In the genomic region with DNA sequence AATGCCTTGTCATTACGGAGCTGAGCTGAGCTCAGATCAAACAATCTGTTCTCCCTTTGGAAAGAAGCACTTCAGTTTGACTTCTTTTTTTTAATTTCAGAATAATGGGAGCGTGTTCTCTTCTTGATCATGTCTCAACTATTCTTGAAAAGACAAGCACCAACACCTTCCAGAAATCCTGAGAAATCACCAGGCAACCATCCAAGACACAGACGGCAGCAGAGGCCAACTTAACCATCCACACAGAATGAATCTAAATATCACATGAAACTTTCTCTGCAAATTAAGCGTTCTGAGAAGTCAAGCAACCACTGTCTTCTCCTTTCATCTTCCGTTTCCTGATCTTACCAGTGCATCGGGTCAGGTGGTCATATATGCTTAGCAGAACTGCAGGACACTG, we compare ENCODE assay signal across 17 mouse cellular contexts. TPM values are rescaled to one million over a fixed set of nuclear protein-coding genes. Genes with fewer than 3 reads are reported as not detected.
A peak's percentile ranks its signal among the peaks of the same experiment; 100 is the strongest.
DNase-seq lines count a peak whose midpoint lies in the region; ATAC-seq and TF ChIP-seq lines count a peak whose summit lies in the region.
"Had no signal": no experiment of that assay in that cellular context is flagged by ENCODE, and none has a peak within 500 bp of the region (broad histone marks: within the 10 kb centered on the region; RNA-seq: fewer than 3 reads in every experiment).

No protein-coding gene starts in this region.

- H3K4me1 ChIP-seq in limb, embryonic 10.5 days = peaks cover 58% of the 10 kb centered on the region
- H3K4me1 ChIP-seq in midbrain, embryonic 16.5 days (ENCODE audit: control insufficient read depth, insufficient read depth, low read length) = no peaks in the 10 kb centered on the region
- H3K4me1 ChIP-seq in kidney, embryonic 14.5 days (ENCODE audit: control insufficient read depth, insufficient read depth, low read length) = peaks cover 24% of the 10 kb centered on the region
- H3K4me1 ChIP-seq: midbrain, embryonic 13.5 days had no signal

- ATAC-seq in frontal cortex, adult (ENCODE audit: low TSS enrichment) = peak; percentile 57; the same call in 1 of the 2 replicates
- ATAC-seq in midbrain, embryonic 16.5 days = no peak
- ATAC-seq in kidney, embryonic 14.5 days (ENCODE audit: low FRiP score, low TSS enrichment) = no peak
- ATAC-seq: midbrain, embryonic 13.5 days had no signal

- no peaks in the 10 kb centered on the region for H3K27me3 ChIP-seq in limb, embryonic 10.5 days (ENCODE audit: low read depth, poor library complexity, severe bottlenecking)
- no peaks in the 10 kb centered on the region for H3K27me3 ChIP-seq in midbrain, embryonic 16.5 days (ENCODE audit: control insufficient read depth, insufficient read depth, low read depth, low read length)
- no peaks in the 10 kb centered on the region for H3K27me3 ChIP-seq in kidney, embryonic 14.5 days (ENCODE audit: control insufficient read depth, insufficient read depth, low read length)
- H3K27me3 ChIP-seq: liver, embryonic 13.5 days; midbrain, embryonic 13.5 days had no signal

- no peaks in the 10 kb centered on the region for H3K9me3 ChIP-seq in limb, embryonic 10.5 days (replicated peaks)
- H3K9me3 ChIP-seq in midbrain, embryonic 16.5 days (replicated peaks; ENCODE audit: control insufficient read depth, low read length, poor library complexity, severe bottlenecking) = peaks cover 3% of the 10 kb centered on the region; the same call in 1 of the 2 replicates
- no peaks in the 10 kb centered on the region for H3K9me3 ChIP-seq in kidney, embryonic 14.5 days (ENCODE audit: control insufficient read depth, low read length)
- H3K9me3 ChIP-seq: liver, embryonic 13.5 days; midbrain, embryonic 13.5 days had no signal

- H3K36me3 ChIP-seq in limb, embryonic 10.5 days = no peaks in the 10 kb centered on the region
- H3K36me3 ChIP-seq in midbrain, embryonic 16.5 days (ENCODE audit: control insufficient read depth, insufficient read depth, low read length) = no peaks in the 10 kb centered on the region
- H3K36me3 ChIP-seq in kidney, embryonic 14.5 days (ENCODE audit: control insufficient read depth, insufficient read depth, low read length) = no peaks in the 10 kb centered on the region
- H3K36me3 ChIP-seq: liver, embryonic 13.5 days; midbrain, embryonic 13.5 days had no signal

- 86% methylated on average over 6 of the region's 6 CpGs for WGBS in limb, embryonic 10.5 days
- WGBS in midbrain, embryonic 16.5 days = 81% methylated on average over 6 of the region's 6 CpGs
- WGBS in kidney, embryonic 14.5 days = 74% methylated on average over 6 of the region's 6 CpGs

- H3K9ac ChIP-seq in midbrain, embryonic 16.5 days (ENCODE audit: low read depth, low read length) = no peak overlapping the region
- no peak overlapping the region for H3K9ac ChIP-seq in kidney, embryonic 14.5 days (ENCODE audit: low read depth, low read length)
- H3K9ac ChIP-seq: liver, embryonic 13.5 days; midbrain, embryonic 13.5 days had no signal

- peak overlapping the region; percentile 71; the same call in 1 of the 2 replicates for H3K27ac ChIP-seq in limb, embryonic 10.5 days
- no peak overlapping the region for H3K27ac ChIP-seq in midbrain, embryonic 16.5 days (ENCODE audit: low read length)
- no peak overlapping the region for H3K27ac ChIP-seq in kidney, embryonic 14.5 days (ENCODE audit: low read depth, low read length)
- H3K27ac ChIP-seq: liver, embryonic 13.5 days; midbrain, embryonic 13.5 days had no signal

- DNase-seq in frontal cortex, postnatal 25 days (ENCODE audit: low spot score in 2 of 2) = no peak
- DNase-seq in left cerebral cortex, adult 9 months (ENCODE audit: low spot score in 2 of 2) = peak; percentile 5 to 41
- no peak for DNase-seq in left cerebral cortex, adult 11 months (ENCODE audit: low spot score)
- DNase-seq in brain, embryonic 14.5 days (ENCODE audit: low read depth) = peak; percentile 9
- DNase-seq in limb, embryonic 10.5 days (ENCODE audit: low spot score) = no peak
- DNase-seq: adrenal gland, postnatal 14 days; B cell, adult 2 months; cerebellum, adult 9-10 months; kidney, adult 9 months; kidney, postnatal 4 days; liver, embryonic 13.5 days; thymus, postnatal 36 days had no signal

- TF ChIP-seq POLR2A in brain, embryonic 14.5 days (IDR thresholded peaks at IDR 0.05; ENCODE audit: borderline replicate concordance, extremely low read depth, insufficient read depth, insufficient read length, poor library complexity, severe bottlenecking) = no peak

- no peak overlapping the region for H3K4me3 ChIP-seq in limb, embryonic 10.5 days
- H3K4me3 ChIP-seq in midbrain, embryonic 16.5 days (ENCODE audit: low read depth, low read length) = no peak overlapping the region
- no peak overlapping the region for H3K4me3 ChIP-seq in kidney, embryonic 14.5 days (ENCODE audit: low read length)
- H3K4me3 ChIP-seq: liver, embryonic 13.5 days; midbrain, embryonic 13.5 days; myocyte had no signal

- TF ChIP-seq CTCF in brain, embryonic 14.5 days (IDR thresholded peaks at IDR 0.05; ENCODE audit: borderline replicate concordance, extremely low read depth, insufficient read depth, insufficient read length) = no peak

- H3K4me2 ChIP-seq in midbrain, embryonic 16.5 days (ENCODE audit: low read length) = no peak overlapping the region
- no peak overlapping the region for H3K4me2 ChIP-seq in kidney, embryonic 14.5 days (replicated peaks; ENCODE audit: low read depth, low read length)
- H3K4me2 ChIP-seq: liver, embryonic 13.5 days; midbrain, embryonic 13.5 days had no signal

RNA-seq across cellular contexts. Expression of gene Slc38a4, which starts 50.8 kb away (rescaled TPM):
- 4.9 and 6.6 TPM in 2 replicates for polyA plus RNA-seq in brain, embryonic 14.5 days (2012; rRNA removed)
- polyA plus RNA-seq in limb, embryonic 10.5 days (2016; fragmentation: Nextera tagmentation; extraction: Ambion mirVana) = 77.5 and 88.3 TPM in 2 replicates
- 4.1 and 4.2 TPM in 2 replicates for polyA plus RNA-seq in midbrain, embryonic 16.5 days (2015; fragmentation: Nextera tagmentation; extraction: Ambion mirVana)
- polyA plus RNA-seq in kidney, embryonic 14.5 days (2014; fragmentation: Nextera tagmentation; extraction: Ambion mirVana) = 74.4 and 88.4 TPM in 2 replicates

Comparison
In these comparisons a context has a peak if more than half of its experiments do, and no peak if none do; other contexts are left out.
1. DNase-seq: peak in left cerebral cortex, adult 9 months (2 of 2) and brain, embryonic 14.5 days (single experiment); none in frontal cortex, postnatal 25 days (0 of 2), left cerebral cortex, adult 11 months (single experiment) and limb, embryonic 10.5 days (single experiment).